Mouse (Mus musculus): ENCODE results near the gene Lpin3. TPM values are rescaled to one million over a fixed set of nuclear protein-coding genes. Genes with fewer than 3 reads are reported as not detected.

The Lpin3 gene
- 0.59 TPM for polyA plus RNA-seq (2015; fragmentation: Illumina TruSeq; extraction: RNeasy Lipid Tissue Mini Kit (QIAGEN cat#74804); ENCODE audit: low read depth, low replicate concordance)

GRCm38 (mm10) chr2:160880453-160881195, at the start of gene Lpin3:
Gene Lpin3 (plus strand): TSS chr2:160880670.

DNA sequence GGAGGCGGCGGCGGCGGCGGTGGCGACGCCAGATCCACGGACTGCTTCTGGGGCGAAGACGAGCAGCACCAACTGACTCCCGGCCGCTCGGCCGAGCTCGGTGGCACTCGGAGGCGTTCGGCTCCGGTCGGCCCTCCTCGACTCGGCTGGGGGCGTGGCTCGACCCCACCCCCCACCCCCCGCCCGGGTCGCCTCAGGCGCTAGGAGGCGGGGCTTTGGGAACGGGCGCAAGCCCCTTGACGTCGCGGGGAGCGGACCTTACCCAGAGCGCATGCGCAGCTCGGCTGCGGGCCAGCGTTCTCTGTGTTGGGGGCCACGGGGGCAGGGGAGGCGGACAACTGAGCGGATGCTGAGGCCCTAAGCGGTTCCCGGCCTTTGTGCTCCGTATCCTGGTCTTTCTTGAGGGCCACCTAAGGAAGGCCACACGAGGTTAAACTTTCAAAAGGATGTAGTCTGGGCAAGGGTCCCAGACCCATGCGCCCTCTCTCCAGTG, 7.5 kb upstream of the Lpin3 start, which contains the start of gene Zhx3:
Gene Zhx3 (minus strand): TSS at position 109 of the 493 bp plus-strand sequence.

GRCm38 (mm10) chr2:160912231-160912671, 31.8 kb downstream of the Lpin3 start, which contains the start of gene Emilin3:
Gene Emilin3 (minus strand): TSS chr2:160912328.

Other genes with a start within 250 kb of the Lpin3 start
- 54.3 TPM for gene Top1, start 234.8 kb upstream of the Lpin3 start, polyA plus RNA-seq (2015; fragmentation: Illumina TruSeq; extraction: RNeasy Lipid Tissue Mini Kit (QIAGEN cat#74804); ENCODE audit: low read depth, low replicate concordance)
- 52.3 TPM for gene Plcg1, start 149.4 kb upstream of the Lpin3 start, polyA plus RNA-seq (2015; fragmentation: Illumina TruSeq; extraction: RNeasy Lipid Tissue Mini Kit (QIAGEN cat#74804); ENCODE audit: low read depth, low replicate concordance)
- gene Zhx3, start 7.7 kb upstream of the Lpin3 start, polyA plus RNA-seq (2015; fragmentation: Illumina TruSeq; extraction: RNeasy Lipid Tissue Mini Kit (QIAGEN cat#74804); ENCODE audit: low read depth, low replicate concordance): 16.2 TPM
- gene Emilin3, start 31.7 kb downstream of the Lpin3 start, polyA plus RNA-seq (2015; fragmentation: Illumina TruSeq; extraction: RNeasy Lipid Tissue Mini Kit (QIAGEN cat#74804); ENCODE audit: low read depth, low replicate concordance): not detected
- gene Chd6, start 228.4 kb downstream of the Lpin3 start, polyA plus RNA-seq (2015; fragmentation: Illumina TruSeq; extraction: RNeasy Lipid Tissue Mini Kit (QIAGEN cat#74804); ENCODE audit: low read depth, low replicate concordance): 24.8 TPM

Data from brain, adult 10 weeks (tissue).